In the genomic region with DNA sequence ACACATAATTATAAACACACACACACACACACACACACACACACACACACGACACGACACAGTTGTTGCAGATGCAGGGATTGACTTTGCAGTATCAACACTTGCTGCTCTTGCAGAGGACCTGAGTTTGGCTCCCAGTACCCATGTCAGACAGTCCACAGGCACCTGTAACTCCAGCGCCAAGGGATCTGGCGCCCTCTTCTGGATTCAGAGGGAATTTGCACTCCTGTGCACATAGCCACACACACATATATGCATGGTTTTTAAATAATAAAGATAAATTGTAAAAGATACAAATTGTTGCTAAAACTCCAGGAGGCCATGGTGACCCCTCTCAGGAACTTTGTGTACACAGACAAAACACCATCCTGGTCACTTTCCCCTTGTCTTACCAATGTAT, we compare ENCODE assay signal across 21 mouse cellular contexts. TPM values are rescaled to one million over a fixed set of nuclear protein-coding genes. Genes with fewer than 3 reads are reported as not detected.
A peak's percentile ranks its signal among the peaks of the same experiment; 100 is the strongest.
DNase-seq lines count a peak whose midpoint lies in the region; ATAC-seq and TF ChIP-seq lines count a peak whose summit lies in the region.
"Had no signal": no experiment of that assay in that cellular context is flagged by ENCODE, and none has a peak within 500 bp of the region (broad histone marks: within the 10 kb centered on the region; RNA-seq: fewer than 3 reads in every experiment).

No protein-coding gene starts in this region.

- no peak for ATAC-seq in hindbrain, postnatal 0 days
- ATAC-seq in hindbrain, embryonic 14.5 days (ENCODE audit: low FRiP score) = no peak
- no peak for ATAC-seq in lung, postnatal 0 days
- ATAC-seq in Patski = no peak
- no peak for ATAC-seq in erythroid progenitor cell, adult 5-6 weeks (replicated peaks; ENCODE audit: low FRiP score, poor library complexity, severe bottlenecking)
- ATAC-seq: CD4-positive, CD25-positive, alpha-beta regulatory T cell, adult 4 months; forebrain, embryonic 16.5 days had no signal

- peaks cover 3% of the 10 kb centered on the region; the same call in 1 of the 2 replicates for H3K4me1 ChIP-seq in hindbrain, postnatal 0 days (ENCODE audit: insufficient read depth, low read length)
- no peaks in the 10 kb centered on the region for H3K4me1 ChIP-seq in hindbrain, embryonic 14.5 days (replicated peaks; ENCODE audit: control insufficient read depth, insufficient read depth, low read length)
- no peaks in the 10 kb centered on the region for H3K4me1 ChIP-seq in lung, postnatal 0 days (ENCODE audit: insufficient read depth, low read depth, low read length)

- no peak for DNase-seq in hindbrain, postnatal 0 days (ENCODE audit: low spot score)
- DNase-seq in hindbrain, embryonic 14.5 days (ENCODE audit: low spot score) = no peak
- DNase-seq in lung, postnatal 0 days (ENCODE audit: low spot score) = no peak
- no peak for DNase-seq in lung, postnatal 25 days (ENCODE audit: low spot score)
- no peak for DNase-seq in Patski (ENCODE audit: low read depth, low spot score)
- DNase-seq in embryo, embryonic 10 days (ENCODE audit: low spot score) = no peak
- DNase-seq: cerebellum, adult 11-12 months; gastrocnemius, postnatal 25 days; kidney, adult 9 months; liver, embryonic 13.5 days; retina, postnatal 1 day had no signal

- no peak overlapping the region for H3K4me3 ChIP-seq in hindbrain, postnatal 0 days (ENCODE audit: low read length)
- no peak overlapping the region for H3K4me3 ChIP-seq in hindbrain, embryonic 14.5 days (replicated peaks; ENCODE audit: low read length)
- no peak overlapping the region for H3K4me3 ChIP-seq in lung, postnatal 0 days (ENCODE audit: low read depth, low read length)
- H3K4me3 ChIP-seq: heart, embryonic 13.5 days; liver, embryonic 13.5 days had no signal

- in situ Hi-C loops in Patski (cut with MboI; ENCODE audit: low pct_unique_long_range_greater_than_20kb) = loop anchor here (10.0 kb wide), 1 partner anchor 164 kb away; no protein-coding TSS in a partner anchor

- H3K27me3 ChIP-seq in hindbrain, postnatal 0 days (ENCODE audit: insufficient read depth, low read length) = no peaks in the 10 kb centered on the region
- peaks cover 6% of the 10 kb centered on the region for H3K27me3 ChIP-seq in hindbrain, embryonic 14.5 days (ENCODE audit: control insufficient read depth, insufficient read depth, low read length)
- no peaks in the 10 kb centered on the region for H3K27me3 ChIP-seq in lung, postnatal 0 days (replicated peaks; ENCODE audit: insufficient read depth, low read length)
- H3K27me3 ChIP-seq in Patski = no peaks in the 10 kb centered on the region

- WGBS in hindbrain, postnatal 0 days = 66% methylated on average over 4 of the region's 4 CpGs
- 63% methylated on average over 4 of the region's 4 CpGs for WGBS in hindbrain, embryonic 14.5 days
- WGBS in lung, postnatal 0 days = 65% methylated on average over 4 of the region's 4 CpGs

- TF ChIP-seq EP300 in lung, postnatal 0 days (IDR thresholded peaks at IDR 0.05) = no peak

- 0 out of 2 replicates have a peak, but pooled peaks cover 3% of the 10 kb centered on the region for H3K9me3 ChIP-seq in hindbrain, postnatal 0 days (ENCODE audit: low read length)
- 0 out of 2 replicates have a peak, but pooled peaks cover 3% of the 10 kb centered on the region for H3K9me3 ChIP-seq in hindbrain, embryonic 14.5 days (ENCODE audit: control insufficient read depth, low read length)
- no peaks in the 10 kb centered on the region for H3K9me3 ChIP-seq in lung, postnatal 0 days (ENCODE audit: low read length)
- H3K9me3 ChIP-seq: liver, embryonic 13.5 days had no signal

- no peak overlapping the region for H3K9ac ChIP-seq in hindbrain, postnatal 0 days (replicated peaks; ENCODE audit: low read length)
- H3K9ac ChIP-seq in hindbrain, embryonic 14.5 days = no peak overlapping the region
- no peak overlapping the region for H3K9ac ChIP-seq in lung, postnatal 0 days (replicated peaks; ENCODE audit: low read depth)
- H3K9ac ChIP-seq: heart, embryonic 13.5 days; liver, embryonic 13.5 days had no signal

- no peak overlapping the region for H3K27ac ChIP-seq in hindbrain, postnatal 0 days
- H3K27ac ChIP-seq in hindbrain, embryonic 14.5 days = no peak overlapping the region
- H3K27ac ChIP-seq in lung, postnatal 0 days (ENCODE audit: low read length) = no peak overlapping the region
- H3K27ac ChIP-seq: heart, embryonic 13.5 days; liver, embryonic 13.5 days; macrophage had no signal

- no peak overlapping the region for H3K4me2 ChIP-seq in hindbrain, postnatal 0 days (ENCODE audit: low read depth, low read length)
- H3K4me2 ChIP-seq in hindbrain, embryonic 14.5 days (replicated peaks) = no peak overlapping the region
- no peak overlapping the region for H3K4me2 ChIP-seq in lung, postnatal 0 days (replicated peaks; ENCODE audit: low read depth, low read length)
- H3K4me2 ChIP-seq: heart, embryonic 13.5 days; liver, embryonic 13.5 days had no signal

- H3K36me3 ChIP-seq in hindbrain, postnatal 0 days (ENCODE audit: insufficient read depth, low read length) = no peaks in the 10 kb centered on the region
- H3K36me3 ChIP-seq in hindbrain, embryonic 14.5 days (replicated peaks; ENCODE audit: control insufficient read depth, insufficient read depth) = no peaks in the 10 kb centered on the region
- no peaks in the 10 kb centered on the region for H3K36me3 ChIP-seq in lung, postnatal 0 days (ENCODE audit: insufficient read depth, low read length)
- H3K36me3 ChIP-seq: heart, embryonic 13.5 days; liver, embryonic 13.5 days had no signal

- CTCF ChIA-PET in Patski (lab: Charles Lee) = no interaction called here

- peak; percentile 31; the same call in 1 of the 2 replicates for TF ChIP-seq CTCF in hindbrain, postnatal 0 days (IDR thresholded peaks at IDR 0.05; ENCODE audit: low read depth)
- TF ChIP-seq CTCF in lung, postnatal 0 days (IDR thresholded peaks at IDR 0.05) = peak; percentile 47
- TF ChIP-seq CTCF in Patski (IDR thresholded peaks at IDR 0.05) = peak; percentile 58

- POLR2A ChIA-PET in Patski (lab: Charles Lee) = no interaction called here

RNA-seq across cellular contexts. Expression of a gene that starts 20.2 kb away (rescaled TPM):
- 8.2 and 9.2 TPM in 2 replicates for total RNA-seq in hindbrain, postnatal 0 days (2014; rRNA removed)
- 3.9 and 5.6 TPM in 2 replicates for polyA plus RNA-seq in hindbrain, postnatal 0 days (2015; fragmentation: Nextera tagmentation; extraction: Ambion mirVana)
- polyA plus RNA-seq in hindbrain, embryonic 14.5 days (2014; fragmentation: Nextera tagmentation; extraction: Ambion mirVana) = 8.6 and 9.7 TPM in 2 replicates
- 8.2 and 8.3 TPM in 2 replicates for polyA plus RNA-seq in lung, postnatal 0 days (2015; fragmentation: Nextera tagmentation; extraction: Ambion mirVana)
- 2.8 TPM for polyA plus RNA-seq in Patski (2021)
- total RNA-seq in erythroid progenitor cell, adult 5-6 weeks (2015; ENCODE audit: low replicate concordance) = 89.0 and 90.1 TPM in 2 replicates
- total RNA-seq in erythroid progenitor cell, adult 5-6 weeks (2017; ENCODE audit: low replicate concordance) = 49.6 and 97.9 TPM in 2 replicates

RNA-seq across cellular contexts. Expression of a gene that starts 25.7 kb away (rescaled TPM):
- not detected in 2 replicates for total RNA-seq in hindbrain, postnatal 0 days (2014; rRNA removed)
- polyA plus RNA-seq in hindbrain, postnatal 0 days (2015; fragmentation: Nextera tagmentation; extraction: Ambion mirVana) = not detected in 2 replicates
- polyA plus RNA-seq in hindbrain, embryonic 14.5 days (2014; fragmentation: Nextera tagmentation; extraction: Ambion mirVana) = not detected in 2 replicates
- polyA plus RNA-seq in lung, postnatal 0 days (2015; fragmentation: Nextera tagmentation; extraction: Ambion mirVana) = not detected in 2 replicates
- not detected for polyA plus RNA-seq in Patski (2021)
- not detected in 2 replicates for total RNA-seq in erythroid progenitor cell, adult 5-6 weeks (2015; ENCODE audit: low replicate concordance)
- total RNA-seq in erythroid progenitor cell, adult 5-6 weeks (2017; ENCODE audit: low replicate concordance) = not detected in 2 replicates
- total RNA-seq: adrenal gland, postnatal 4 days; gastrocnemius, postnatal 25 days; left cerebral cortex, postnatal 10 days; monocyte, adult 5-6 weeks had no signal
- polyA plus RNA-seq: CD4-positive, CD25-positive, alpha-beta regulatory T cell, adult 4 months; forebrain, embryonic 16.5 days; heart, embryonic 13.5 days; liver, embryonic 13.5 days; macrophage; neural tube, embryonic 14.5 days; spleen, adult 2 months had no signal

RNA-seq across cellular contexts. Expression of a gene that starts 44.2 kb away (rescaled TPM):
- total RNA-seq in hindbrain, postnatal 0 days (2014; rRNA removed) = not detected in 2 replicates
- not detected in 2 replicates for polyA plus RNA-seq in hindbrain, postnatal 0 days (2015; fragmentation: Nextera tagmentation; extraction: Ambion mirVana)
- polyA plus RNA-seq in hindbrain, embryonic 14.5 days (2014; fragmentation: Nextera tagmentation; extraction: Ambion mirVana) = 0.27 TPM in 1 of 2 replicates, not detected in the other
- 0.73 and 1.0 TPM in 2 replicates for polyA plus RNA-seq in lung, postnatal 0 days (2015; fragmentation: Nextera tagmentation; extraction: Ambion mirVana)
- polyA plus RNA-seq in Patski (2021) = not detected
- 1,402 and 1,484 TPM in 2 replicates for total RNA-seq in erythroid progenitor cell, adult 5-6 weeks (2015; ENCODE audit: low replicate concordance)
- 1,540 and 1,607 TPM in 2 replicates for total RNA-seq in erythroid progenitor cell, adult 5-6 weeks (2017; ENCODE audit: low replicate concordance)
- total RNA-seq: gastrocnemius, postnatal 25 days; left cerebral cortex, postnatal 10 days had no signal
- polyA plus RNA-seq: macrophage had no signal
